Mouse (Mus musculus): ENCODE results near the gene Vopp1.

DNA sequence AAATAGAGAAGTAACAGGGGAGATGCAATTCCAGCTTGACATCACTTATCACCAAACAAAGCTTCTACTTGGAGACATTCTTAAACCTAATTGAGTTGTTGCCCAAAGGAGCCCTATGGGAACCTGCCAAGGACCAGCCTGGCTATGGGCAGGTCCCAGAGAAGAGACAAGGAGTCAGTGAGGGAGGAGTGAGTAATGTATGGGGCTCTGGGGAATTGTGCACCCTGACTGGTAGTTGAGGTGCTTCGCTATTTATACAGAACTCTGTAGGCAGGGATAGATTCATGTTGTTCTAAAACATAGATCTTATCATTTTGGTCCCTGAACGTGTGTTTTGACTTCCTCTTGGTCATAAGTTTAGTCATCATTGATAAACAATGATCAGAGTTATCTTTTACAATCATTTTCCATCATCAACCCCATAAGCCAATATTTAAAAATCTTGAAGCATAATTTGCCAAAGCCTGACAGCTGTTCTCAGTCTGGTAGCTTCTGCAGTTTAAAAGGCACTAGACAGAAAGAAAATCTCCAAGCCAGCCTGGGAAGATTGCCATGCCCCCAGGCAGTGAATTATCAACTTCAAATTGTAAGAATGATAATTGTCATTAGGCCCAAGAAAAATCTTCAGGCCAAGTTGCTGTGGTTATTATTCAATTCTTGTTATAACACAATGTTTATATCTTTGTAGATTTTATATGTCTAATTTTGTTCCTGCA is 14.9 kb upstream of the Vopp1 start:
- TF ChIP-seq GATA1 (IDR thresholded peaks at IDR 0.05; ENCODE audit: borderline replicate concordance, low read length) (no peak), FLI1 (IDR thresholded peaks at IDR 0.05; ENCODE audit: low read length) (no peak)
